Mouse (Mus musculus): ENCODE measurements around the gene Fads6. TPM values are rescaled to one million over a fixed set of nuclear protein-coding genes. Genes with fewer than 3 reads are reported as not detected.

Gene Fads6
- polyA plus RNA-seq, 1 experiment from 2014 or later = 1.9 TPM

DNA sequence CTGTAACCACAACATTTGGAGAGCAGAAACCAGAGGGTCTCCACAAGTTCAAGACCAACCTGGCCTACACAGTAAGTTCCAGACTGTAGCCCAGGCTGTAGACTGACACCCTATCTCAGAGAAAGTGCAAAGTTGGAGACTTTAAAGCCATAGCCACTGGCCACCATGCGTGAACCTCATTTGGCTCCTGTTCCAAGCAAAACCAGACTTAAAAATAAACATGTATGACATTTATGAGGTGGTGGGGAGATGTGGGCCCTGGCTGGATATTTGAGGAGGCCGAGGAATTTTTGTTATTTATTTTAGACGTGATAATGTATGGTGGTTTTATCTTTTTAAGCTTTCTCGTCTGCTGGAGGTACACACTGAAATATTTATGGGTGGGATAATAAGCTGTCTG, 38.3 kb downstream of the Fads6 start:
- H3K27me3 ChIP-seq (ENCODE audit: control insufficient read depth, insufficient read depth, low read length) = peaks cover 30% of the 10 kb centered on the region
- H3K4me2 ChIP-seq (ENCODE audit: low read depth, low read length) = no peak overlapping the region
- no peak overlapping the region for H3K27ac ChIP-seq (ENCODE audit: low read depth, low read length)
- ATAC-seq (ENCODE audit: low read depth) = no peak
- WGBS = 74% methylated on average over 4 of the region's 4 CpGs
- H3K36me3 ChIP-seq (ENCODE audit: control insufficient read depth, insufficient read depth, low read length) = no peaks in the 10 kb centered on the region
- no peak overlapping the region for H3K9ac ChIP-seq (replicated peaks; ENCODE audit: low read depth, low read length)
- H3K9me3 ChIP-seq (ENCODE audit: control insufficient read depth, low read length) = no peaks in the 10 kb centered on the region
- no peak overlapping the region for H3K4me3 ChIP-seq (ENCODE audit: low read depth, low read length)
- no peaks in the 10 kb centered on the region for H3K4me1 ChIP-seq (ENCODE audit: control insufficient read depth, insufficient read depth, low read length)

DNA sequence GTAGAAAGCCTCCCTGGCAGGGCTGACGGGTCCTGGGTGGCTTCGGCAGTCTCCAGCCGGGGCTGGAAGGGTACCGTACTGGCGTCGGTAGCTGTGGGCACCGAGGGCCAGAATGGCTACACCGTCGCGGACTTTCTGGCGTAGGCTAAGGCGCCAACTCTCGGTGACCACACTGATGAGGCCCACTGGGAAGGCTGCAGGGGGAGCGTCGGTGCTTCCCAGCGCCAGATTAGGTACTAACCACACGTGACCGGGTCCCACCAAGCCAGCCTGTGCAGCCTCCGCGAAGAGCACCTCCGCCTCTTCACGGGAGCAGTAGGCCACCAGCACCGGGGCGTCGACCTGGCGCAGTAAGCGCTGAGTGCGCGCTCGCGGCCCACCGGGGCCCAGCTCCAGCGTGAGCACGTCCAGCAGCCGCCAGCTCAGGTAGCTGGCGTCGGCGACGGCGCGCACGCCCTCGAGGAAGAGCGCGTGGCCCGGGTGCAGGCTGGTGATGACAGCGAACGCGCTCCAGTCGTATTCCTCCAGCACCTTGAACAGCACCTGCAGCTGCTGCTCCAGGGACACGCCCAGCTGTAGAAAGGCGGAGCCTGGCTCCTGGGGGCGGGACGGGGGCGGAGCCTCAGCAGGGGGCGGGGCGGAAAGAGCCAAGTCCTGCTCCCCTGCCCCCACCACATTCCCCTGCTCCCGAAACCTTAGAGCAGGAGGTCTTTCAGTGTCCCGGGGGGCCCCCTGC, 39.5 kb downstream of the Fads6 start:
- Histone ChIP-seq H3K27ac (ENCODE audit: low read depth, low read length) (no peak overlapping the region), H3K9me3 (ENCODE audit: control insufficient read depth, low read length) (no peaks in the 10 kb centered on the region), H3K36me3 (ENCODE audit: control insufficient read depth, insufficient read depth, low read length) (no peaks in the 10 kb centered on the region), H3K4me3 (ENCODE audit: low read depth, low read length) (no peak overlapping the region), H3K27me3 (ENCODE audit: control insufficient read depth, insufficient read depth, low read length) (peaks cover 30% of the 10 kb centered on the region), H3K4me2 (ENCODE audit: low read depth, low read length) (0 out of 2 replicates have a peak overlapping the region, but pooled peaks have one; percentile 18), H3K4me1 (ENCODE audit: control insufficient read depth, insufficient read depth, low read length) (no peaks in the 10 kb centered on the region), H3K9ac (replicated peaks; ENCODE audit: low read depth, low read length) (no peak overlapping the region)
- WGBS = 16% methylated on average over 58 of the region's 59 CpGs
- ATAC-seq (ENCODE audit: low read depth) = no peak

DNA sequence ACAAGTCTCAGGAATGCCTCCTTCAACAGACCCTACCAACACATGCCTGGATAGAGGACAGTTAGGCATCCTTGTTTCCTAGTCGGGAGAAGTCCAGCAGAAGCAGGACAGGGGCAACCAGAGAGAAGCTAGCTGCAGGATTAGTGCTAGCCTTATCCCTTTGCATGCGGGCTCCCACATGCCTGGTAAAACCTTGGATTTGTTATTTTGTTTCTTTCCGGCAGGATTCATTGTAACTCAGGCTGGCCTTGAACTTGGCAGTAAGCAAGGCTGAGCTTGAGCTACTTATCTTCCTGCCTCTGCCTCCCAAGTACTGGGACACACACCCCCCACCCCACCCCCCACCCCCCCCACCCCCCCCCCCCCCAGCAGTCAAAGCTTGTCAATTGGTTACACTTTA, 46.2 kb downstream of the Fads6 start:
- no peak overlapping the region for H3K4me2 ChIP-seq (ENCODE audit: low read depth, low read length)
- WGBS = 63% methylated on average over 3 of the region's 3 CpGs
- no peaks in the 10 kb centered on the region for H3K36me3 ChIP-seq (ENCODE audit: control insufficient read depth, insufficient read depth, low read length)
- H3K4me3 ChIP-seq (ENCODE audit: low read depth, low read length) = no peak overlapping the region
- no peaks in the 10 kb centered on the region for H3K9me3 ChIP-seq (ENCODE audit: control insufficient read depth, low read length)
- H3K27me3 ChIP-seq (ENCODE audit: control insufficient read depth, insufficient read depth, low read length) = peaks cover 36% of the 10 kb centered on the region
- H3K27ac ChIP-seq (ENCODE audit: low read depth, low read length) = no peak overlapping the region
- ATAC-seq (ENCODE audit: low read depth) = no peak
- H3K4me1 ChIP-seq (ENCODE audit: control insufficient read depth, insufficient read depth, low read length) = peaks cover 12% of the 10 kb centered on the region; the same call in 1 of the 2 replicates
- no peak overlapping the region for H3K9ac ChIP-seq (replicated peaks; ENCODE audit: low read depth, low read length)

DNA sequence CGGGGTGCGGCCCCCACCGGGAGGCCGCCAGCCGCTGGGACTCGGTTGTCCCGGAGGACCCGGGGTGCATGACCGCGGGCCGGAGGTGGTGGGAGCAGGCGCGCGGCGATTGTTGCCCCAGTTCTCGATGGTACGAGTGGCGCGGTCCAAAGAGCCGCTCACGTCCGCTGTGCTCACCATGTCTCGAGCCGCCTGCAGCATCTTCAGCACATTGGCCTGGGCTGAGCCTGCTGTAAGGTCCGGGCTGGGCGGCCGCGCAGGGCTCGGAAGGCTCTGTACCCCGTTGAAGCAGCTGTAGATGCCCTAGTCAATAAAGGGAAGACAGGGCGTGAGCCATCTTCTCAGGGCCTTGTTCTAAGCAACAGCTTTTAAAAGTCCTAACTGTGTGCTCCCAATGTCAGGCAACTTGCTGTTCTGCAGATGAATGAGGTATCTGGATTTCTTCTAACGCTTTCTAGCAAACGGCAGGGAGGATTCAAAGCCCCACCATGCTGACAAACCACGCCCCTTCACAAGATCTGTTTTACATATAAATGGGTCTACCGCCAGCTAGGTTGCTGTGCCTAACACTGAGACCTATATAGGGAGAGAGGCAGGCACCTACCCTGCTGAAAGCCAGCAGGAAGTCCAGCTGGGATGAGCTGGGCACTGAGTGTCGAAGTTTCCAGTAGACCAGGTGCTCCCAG, 46.9 kb downstream of the Fads6 start:
- no peak for ATAC-seq (ENCODE audit: low read depth)
- Histone ChIP-seq H3K4me3 (ENCODE audit: low read depth, low read length) (peak overlapping the region; percentile 40), H3K9me3 (ENCODE audit: control insufficient read depth, low read length) (no peaks in the 10 kb centered on the region), H3K4me2 (ENCODE audit: low read depth, low read length) (peak overlapping the region; percentile 89), H3K27me3 (ENCODE audit: control insufficient read depth, insufficient read depth, low read length) (peaks cover 33% of the 10 kb centered on the region), H3K9ac (replicated peaks; ENCODE audit: low read depth, low read length) (peak overlapping the region; percentile 48), H3K27ac (ENCODE audit: low read depth, low read length) (no peak overlapping the region), H3K36me3 (ENCODE audit: control insufficient read depth, insufficient read depth, low read length) (no peaks in the 10 kb centered on the region), H3K4me1 (ENCODE audit: control insufficient read depth, insufficient read depth, low read length) (peaks cover 12% of the 10 kb centered on the region; the same call in 1 of the 2 replicates)
- WGBS = 1% methylated on average over 36 of the region's 36 CpGs

DNA sequence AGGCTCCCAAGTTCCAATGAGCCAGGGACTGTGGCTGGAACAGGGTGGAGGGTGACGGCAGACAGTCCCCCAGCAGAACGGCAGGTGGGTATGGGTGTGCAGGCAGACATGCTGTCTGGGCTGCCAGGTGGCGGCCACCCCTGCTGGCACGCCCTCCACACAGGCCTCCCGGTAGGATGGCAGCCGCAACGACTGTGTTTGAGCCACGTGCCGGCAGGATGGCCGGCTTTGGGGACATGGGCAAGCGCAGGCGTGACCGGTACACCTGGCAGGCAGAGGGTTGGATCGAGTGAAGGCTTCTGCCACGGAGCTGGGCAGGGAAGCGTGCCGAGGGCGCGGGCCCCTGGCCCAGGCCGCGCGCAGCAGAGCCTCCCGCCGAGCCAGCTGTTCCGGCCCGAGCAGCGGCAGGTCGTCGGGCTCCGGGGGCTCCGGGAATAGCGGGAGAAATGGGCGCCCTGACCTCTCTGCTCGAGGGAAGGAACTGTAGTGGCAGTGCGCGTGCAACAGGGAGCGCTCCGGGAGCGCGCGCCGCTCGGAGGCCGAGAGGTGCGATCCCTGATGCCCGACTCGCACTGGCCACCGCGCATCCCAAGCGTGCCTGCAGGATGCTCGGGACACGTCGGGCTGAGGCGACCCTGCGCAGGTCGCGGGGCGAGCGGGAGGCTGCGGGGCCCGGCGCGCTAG, 47.6 kb downstream of the Fads6 start:
- 0 out of 2 replicates have a peak, but pooled peaks have one; percentile 15 for ATAC-seq (ENCODE audit: low read depth)
- peaks cover 12% of the 10 kb centered on the region; the same call in 1 of the 2 replicates for H3K4me1 ChIP-seq (ENCODE audit: control insufficient read depth, insufficient read depth, low read length)
- H3K4me3 ChIP-seq (ENCODE audit: low read depth, low read length) = peak overlapping the region; percentile 40
- peak overlapping the region; percentile 89 for H3K4me2 ChIP-seq (ENCODE audit: low read depth, low read length)
- peak overlapping the region; percentile 48 for H3K9ac ChIP-seq (replicated peaks; ENCODE audit: low read depth, low read length)
- no peaks in the 10 kb centered on the region for H3K9me3 ChIP-seq (ENCODE audit: control insufficient read depth, low read length)
- H3K27ac ChIP-seq (ENCODE audit: low read depth, low read length) = no peak overlapping the region
- H3K27me3 ChIP-seq (ENCODE audit: control insufficient read depth, insufficient read depth, low read length) = peaks cover 33% of the 10 kb centered on the region
- no peaks in the 10 kb centered on the region for H3K36me3 ChIP-seq (ENCODE audit: control insufficient read depth, insufficient read depth, low read length)
- 2% methylated on average over 43 of the region's 63 CpGs for WGBS

DNA sequence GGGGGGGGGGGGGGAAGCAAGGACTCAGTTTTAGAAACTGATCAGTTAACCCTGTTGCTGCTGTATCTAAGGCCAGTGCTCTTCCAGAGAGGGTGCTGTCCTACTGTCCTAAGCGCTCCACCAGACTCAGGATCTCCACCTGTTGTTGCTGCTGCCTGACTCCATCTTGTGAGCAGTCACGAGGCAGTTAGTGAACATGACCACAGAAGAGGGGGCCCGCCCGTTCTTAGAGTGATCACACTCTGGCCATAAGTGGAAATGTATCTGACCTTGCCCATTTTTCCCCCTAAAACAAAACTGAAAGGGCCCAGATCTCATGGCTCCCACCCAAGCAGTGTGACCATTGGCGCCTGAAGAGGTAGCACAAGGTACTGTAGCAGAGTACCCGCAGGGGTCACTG, 49.5 kb downstream of the Fads6 start:
- 76% methylated on average over 6 of the region's 6 CpGs for WGBS
- Histone ChIP-seq H3K9me3 (ENCODE audit: control insufficient read depth, low read length) (no peaks in the 10 kb centered on the region), H3K27ac (ENCODE audit: low read depth, low read length) (no peak overlapping the region), H3K36me3 (ENCODE audit: control insufficient read depth, insufficient read depth, low read length) (no peaks in the 10 kb centered on the region; the same call in 1 of the 2 replicates), H3K4me1 (ENCODE audit: control insufficient read depth, insufficient read depth, low read length) (peaks cover 12% of the 10 kb centered on the region; the same call in 1 of the 2 replicates), H3K4me2 (ENCODE audit: low read depth, low read length) (no peak overlapping the region), H3K4me3 (ENCODE audit: low read depth, low read length) (no peak overlapping the region), H3K27me3 (ENCODE audit: control insufficient read depth, insufficient read depth, low read length) (peaks cover 31% of the 10 kb centered on the region), H3K9ac (replicated peaks; ENCODE audit: low read depth, low read length) (no peak overlapping the region)
- ATAC-seq (ENCODE audit: low read depth) = no peak

DNA sequence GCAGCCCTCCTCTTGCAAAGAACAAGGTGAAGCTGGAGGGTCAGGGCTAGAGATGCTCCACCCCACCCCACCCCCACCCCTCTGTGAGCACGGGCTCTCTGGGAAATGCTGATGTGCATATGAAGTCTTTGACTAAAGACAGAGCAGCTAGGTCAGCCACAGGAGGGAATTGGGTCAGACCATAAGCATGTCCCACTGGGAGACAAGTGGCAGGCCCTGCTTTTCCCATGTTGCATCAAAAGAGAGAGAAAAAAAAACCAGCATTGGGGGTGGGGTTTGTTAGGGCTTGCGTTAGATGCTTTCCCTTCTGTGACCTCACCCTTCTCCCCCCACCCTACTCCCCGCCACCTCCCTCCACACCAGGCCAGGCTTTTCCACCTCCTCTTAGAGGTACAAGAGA, 50.2 kb downstream of the Fads6 start:
- no peak for ATAC-seq (ENCODE audit: low read depth)
- no peak overlapping the region for H3K4me2 ChIP-seq (ENCODE audit: low read depth, low read length)
- H3K27me3 ChIP-seq (ENCODE audit: control insufficient read depth, insufficient read depth, low read length) = peaks cover 31% of the 10 kb centered on the region
- 13% methylated on average over 3 of the region's 3 CpGs for WGBS
- no peak overlapping the region for H3K4me3 ChIP-seq (ENCODE audit: low read depth, low read length)
- H3K4me1 ChIP-seq (ENCODE audit: control insufficient read depth, insufficient read depth, low read length) = peaks cover 12% of the 10 kb centered on the region; the same call in 1 of the 2 replicates
- no peak overlapping the region for H3K27ac ChIP-seq (ENCODE audit: low read depth, low read length)
- H3K9ac ChIP-seq (replicated peaks; ENCODE audit: low read depth, low read length) = no peak overlapping the region
- no peaks in the 10 kb centered on the region for H3K9me3 ChIP-seq (ENCODE audit: control insufficient read depth, low read length)
- H3K36me3 ChIP-seq (ENCODE audit: control insufficient read depth, insufficient read depth, low read length) = no peaks in the 10 kb centered on the region; the same call in 1 of the 2 replicates

DNA sequence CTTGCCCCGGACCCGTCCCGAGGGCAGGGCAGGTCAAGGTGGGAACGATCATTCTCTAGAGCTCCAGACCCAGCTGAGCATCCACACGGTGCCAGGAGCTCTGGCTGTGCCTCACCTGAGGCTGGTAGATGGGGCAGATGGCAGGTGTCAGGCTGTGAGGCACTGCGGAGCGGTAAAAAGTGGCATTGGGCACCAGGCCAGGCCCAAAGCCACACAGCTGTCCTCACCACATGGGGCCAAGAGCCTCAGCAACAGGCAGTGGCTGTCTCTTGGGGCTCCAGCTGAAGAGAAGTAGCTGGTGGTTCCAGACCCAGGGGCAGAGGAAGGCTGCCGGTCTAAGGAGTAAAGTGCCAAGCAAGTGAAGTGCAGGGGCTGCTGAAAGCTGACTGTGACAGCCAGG, 51.1 kb downstream of the Fads6 start:
- 42% methylated on average over 8 of the region's 8 CpGs for WGBS

More for the DNA sequence above, 51.1 kb downstream of the Fads6 start:
- H3K4me1 ChIP-seq (ENCODE audit: control insufficient read depth, insufficient read depth, low read length) = peaks cover 15% of the 10 kb centered on the region
- H3K9ac ChIP-seq (replicated peaks; ENCODE audit: low read depth, low read length) = no peak overlapping the region
- H3K4me2 ChIP-seq (ENCODE audit: low read depth, low read length) = no peak overlapping the region
- H3K27ac ChIP-seq (ENCODE audit: low read depth, low read length) = no peak overlapping the region
- no peaks in the 10 kb centered on the region; the same call in 1 of the 2 replicates for H3K36me3 ChIP-seq (ENCODE audit: control insufficient read depth, insufficient read depth, low read length)
- no peak overlapping the region for H3K4me3 ChIP-seq (ENCODE audit: low read depth, low read length)
- no peaks in the 10 kb centered on the region for H3K9me3 ChIP-seq (ENCODE audit: control insufficient read depth, low read length)
- H3K27me3 ChIP-seq (ENCODE audit: control insufficient read depth, insufficient read depth, low read length) = peaks cover 31% of the 10 kb centered on the region
- ATAC-seq (ENCODE audit: low read depth) = no peak
